Mouse (Mus musculus): ENCODE results near the gene Numbl.

GRCm38 (mm10) chr7:27266515-27267128 is 8.4 kb downstream of the Numbl start:
- TF ChIP-seq CTCF (IDR thresholded peaks at IDR 0.05; ENCODE audit: low read depth) (no peak), EP300 (IDR thresholded peaks at IDR 0.05; ENCODE audit: low read depth) (no peak)
